Mouse (Mus musculus): ENCODE results near the gene Tgfb1i1. TPM values are rescaled to one million over a fixed set of nuclear protein-coding genes. Genes with fewer than 3 reads are reported as not detected.
A peak's percentile ranks its signal among the peaks of the same experiment; 100 is the strongest.

The Tgfb1i1 gene
- 10 to 100 TPM; 28.6 to 32.5 TPM for total RNA-seq (2021)
- long read RNA-seq, experiment 1, transcript Tgfb1i1-201 (10 exons, 3,026 nt): major isoform, 12 of 39 reads
- long read RNA-seq, experiment 1, transcript Tgfb1i1-207 (11 exons, 1,746 nt): minor isoform, 10 of 39 reads
- long read RNA-seq, experiment 1, transcript Tgfb1i1-204 (10 exons, 3,788 nt): minor isoform, 6 of 39 reads
- long read RNA-seq, experiment 1, partial matches to known transcripts: 5 of 39 reads
- long read RNA-seq, experiment 1, other reads (novel, unspliced or antisense): 3 of 39 reads
- long read RNA-seq, experiment 2, transcript Tgfb1i1-207 (11 exons, 1,746 nt): major isoform, 6 of 17 reads
- long read RNA-seq, experiment 2, partial matches to known transcripts: 2 of 17 reads
- long read RNA-seq, experiment 2, other reads (novel, unspliced or antisense): 4 of 17 reads

- peak; percentile 62 for DNase-seq
These were observed at the start of gene Tgfb1i1 for GRCm38 (mm10) chr7:128246496-128247391. Gene Tgfb1i1, plus strand, starts transcription at chr7:128246812.

DNA sequence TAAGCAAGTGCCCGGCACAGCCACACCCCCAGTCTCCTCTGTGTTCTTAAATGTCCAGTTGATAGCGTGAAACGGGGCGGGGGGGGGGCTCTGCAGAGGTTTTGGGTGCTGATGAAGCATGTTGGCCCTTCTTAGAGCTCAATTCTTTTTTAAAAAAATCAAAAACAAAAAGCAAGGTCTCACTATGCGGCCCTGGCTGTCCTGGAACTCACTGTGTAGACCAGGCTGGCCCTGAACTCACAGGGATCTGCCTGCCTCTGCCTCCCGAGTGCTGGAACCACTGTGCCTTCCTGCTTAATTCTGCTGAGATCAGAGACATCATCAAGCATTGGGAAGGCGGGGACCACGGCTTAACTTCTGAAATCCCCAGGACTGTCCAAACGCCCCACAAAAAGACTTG is 45.0 kb upstream of the Tgfb1i1 start:
- no peak for DNase-seq

DNA sequence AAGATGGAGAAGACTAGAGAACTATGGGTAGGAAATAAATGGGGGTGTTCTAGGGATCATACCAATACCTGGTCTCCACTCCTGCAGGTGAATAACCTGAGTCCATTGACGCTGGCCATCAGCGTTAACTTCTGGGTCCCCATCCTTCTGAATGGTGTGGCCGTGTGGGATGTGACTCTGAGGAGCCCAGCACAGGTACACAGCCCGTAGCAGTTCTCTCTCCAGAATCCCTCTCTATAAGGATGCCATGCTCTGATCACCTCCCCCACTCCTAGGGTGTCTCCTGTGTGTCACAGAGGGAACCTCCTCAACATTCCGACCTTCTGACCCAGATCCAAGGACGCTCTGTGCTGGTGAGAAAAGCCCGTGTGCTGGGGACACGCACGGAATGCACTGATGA is 43.5 kb upstream of the Tgfb1i1 start:
- no peak for DNase-seq

- no peak for DNase-seq
These were observed 42.4 kb upstream of the Tgfb1i1 start for GRCm38 (mm10) chr7:128204179-128204578.

GRCm38 (mm10) chr7:128205695-128206094 is 40.9 kb upstream of the Tgfb1i1 start:
- DNase-seq: no peak

GRCm38 (mm10) chr7:128206152-128206551 is 40.5 kb upstream of the Tgfb1i1 start, which contains the start of gene Cox6a2:
Gene Cox6a2, minus strand, starts transcription at chr7:128206387.
- DNase-seq: no peak

DNA sequence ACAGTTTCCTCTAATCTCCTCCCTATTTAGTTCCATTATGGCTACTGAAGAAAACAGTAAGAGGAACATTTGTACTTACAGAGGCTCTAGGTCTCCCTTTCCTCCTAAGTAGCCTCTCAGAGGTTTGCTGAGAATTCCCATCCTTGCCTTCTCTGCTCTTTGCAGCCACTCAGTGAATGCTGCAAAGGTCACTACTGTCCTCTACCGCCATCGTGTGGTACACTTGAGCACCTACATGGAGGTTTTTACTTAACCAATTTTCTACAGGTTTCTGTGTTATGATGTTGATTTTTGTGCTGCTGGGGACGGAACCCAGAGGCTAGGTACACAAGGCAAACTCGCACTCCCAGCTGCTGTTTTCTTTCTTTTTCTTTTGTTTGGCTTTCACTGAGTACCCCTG is 38.4 kb upstream of the Tgfb1i1 start:
- DNase-seq: peak; percentile 75

GRCm38 (mm10) chr7:128209826-128210225 is 36.8 kb upstream of the Tgfb1i1 start:
- no peak for DNase-seq

GRCm38 (mm10) chr7:128219952-128220351 is 26.7 kb upstream of the Tgfb1i1 start:
- no peak for DNase-seq

DNA sequence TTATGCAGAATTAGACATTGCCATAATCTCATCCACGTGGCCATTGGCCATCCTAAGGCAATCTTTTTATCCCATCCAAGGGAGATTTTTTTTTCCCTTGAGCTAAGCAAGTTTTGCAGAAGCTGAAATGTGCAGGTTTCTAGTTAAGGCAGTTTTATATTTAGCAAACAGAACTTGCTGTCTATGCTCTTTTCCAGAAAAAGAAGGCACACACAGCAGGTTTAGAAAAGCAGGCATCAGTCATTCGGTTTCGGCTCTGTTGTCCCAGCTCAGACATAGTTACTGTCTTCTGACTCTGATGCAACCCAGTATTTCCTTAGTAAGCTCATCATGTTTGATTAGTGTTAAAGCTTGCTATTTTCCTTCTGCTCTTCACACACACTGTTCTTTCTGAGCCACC is 25.7 kb upstream of the Tgfb1i1 start:
- DNase-seq: no peak

DNA sequence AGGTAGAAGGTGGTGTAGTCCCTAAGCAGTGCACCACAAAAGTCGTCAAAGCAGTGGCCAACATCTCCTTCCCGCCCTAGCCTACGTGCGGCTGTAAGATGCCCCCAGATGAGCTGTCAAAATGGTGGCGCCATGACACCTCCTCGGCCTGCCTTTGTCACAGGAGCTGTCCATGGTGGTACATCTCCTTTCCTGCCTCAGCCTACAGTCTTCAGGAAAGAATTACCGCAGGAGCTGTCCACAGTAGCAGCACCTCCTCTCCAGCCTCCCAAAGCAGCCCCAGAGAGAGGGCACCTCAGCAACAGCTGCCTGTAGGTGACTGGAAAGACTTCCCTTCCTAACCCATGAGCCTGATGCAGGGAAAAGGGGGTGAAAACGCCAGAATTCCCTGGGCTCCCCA is 14.9 kb upstream of the Tgfb1i1 start:
- no peak for DNase-seq

DNA sequence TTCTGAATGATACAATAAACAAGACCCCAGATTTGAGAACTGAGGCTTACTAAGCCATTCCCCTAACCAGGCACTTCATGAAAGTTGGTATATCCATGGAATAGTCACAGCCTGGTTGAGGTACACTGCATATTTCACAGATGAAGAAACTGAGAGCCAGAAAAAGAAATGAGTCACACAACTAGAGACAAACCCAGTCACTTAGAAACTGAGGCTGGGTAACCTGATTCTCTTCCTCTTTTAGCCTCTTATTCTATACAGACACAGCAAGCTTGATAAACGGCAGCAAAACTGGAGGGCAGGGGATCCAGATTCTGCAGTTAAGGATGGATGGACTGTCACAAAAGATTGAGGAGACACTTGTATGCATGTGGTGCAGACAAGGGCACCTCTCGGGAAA is 11.8 kb upstream of the Tgfb1i1 start:
- DNase-seq: no peak

GRCm38 (mm10) chr7:128235481-128235880 is 11.1 kb upstream of the Tgfb1i1 start:
- no peak for DNase-seq

- DNase-seq: no peak
These were observed 10.2 kb upstream of the Tgfb1i1 start for GRCm38 (mm10) chr7:128236426-128236825.

- DNase-seq: peak; percentile 91
These were observed 9.6 kb upstream of the Tgfb1i1 start, which contains the start of gene Armc5 for GRCm38 (mm10) chr7:128236856-128237592. Gene Armc5, plus strand, starts transcription at chr7:128237342.

- DNase-seq: no peak
These were observed 9.1 kb upstream of the Tgfb1i1 start for GRCm38 (mm10) chr7:128237593-128237926.

DNA sequence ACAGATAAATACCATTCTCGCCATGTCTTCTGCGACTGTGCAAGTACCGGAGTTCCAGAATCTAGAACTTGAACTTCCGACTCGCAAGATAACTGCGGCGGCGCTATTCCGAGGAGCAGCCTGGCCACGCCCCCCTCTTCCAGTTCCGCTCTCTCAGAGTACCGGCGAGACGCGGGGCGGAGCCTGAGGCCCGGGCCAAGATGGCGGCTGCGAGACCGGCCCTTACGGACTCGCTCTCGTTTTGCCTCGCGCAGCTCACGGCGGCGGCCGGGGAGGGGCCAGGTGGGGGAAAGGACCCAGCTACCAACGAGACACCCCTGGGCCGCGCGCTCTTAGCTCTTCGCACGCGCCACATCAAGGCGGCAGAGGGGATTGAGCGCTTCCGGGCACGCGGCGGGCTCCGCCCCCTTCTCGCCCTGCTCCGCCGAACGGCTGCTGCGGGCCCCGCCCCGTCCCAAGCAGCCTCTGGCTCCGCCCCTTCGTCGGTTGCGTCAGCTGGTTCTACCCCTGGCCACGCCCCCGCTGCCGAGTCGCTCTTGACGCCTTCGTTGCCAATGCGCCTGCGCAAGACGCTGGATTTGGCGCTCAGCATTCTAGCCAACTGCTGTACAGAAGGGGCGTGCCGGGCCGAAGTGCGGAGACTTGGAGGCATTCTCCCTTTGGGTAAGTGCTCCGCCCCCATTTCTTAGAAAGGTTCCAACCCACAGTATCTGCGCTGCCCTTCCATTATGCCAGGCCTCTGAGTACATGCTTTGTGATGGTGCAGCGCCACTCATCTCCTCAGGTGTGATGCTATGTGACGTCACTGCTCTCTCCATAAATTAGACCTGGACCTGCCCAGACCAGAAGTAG is 8.5 kb upstream of the Tgfb1i1 start, which contains the start of gene 9130023H24Rik:
Gene 9130023H24Rik, minus strand, starts transcription at position 105 of the 852 bp plus-strand sequence.
- peak; percentile 100 for DNase-seq

- no peak for DNase-seq
These were observed 7.6 kb upstream of the Tgfb1i1 start for GRCm38 (mm10) chr7:128238991-128239390.

DNA sequence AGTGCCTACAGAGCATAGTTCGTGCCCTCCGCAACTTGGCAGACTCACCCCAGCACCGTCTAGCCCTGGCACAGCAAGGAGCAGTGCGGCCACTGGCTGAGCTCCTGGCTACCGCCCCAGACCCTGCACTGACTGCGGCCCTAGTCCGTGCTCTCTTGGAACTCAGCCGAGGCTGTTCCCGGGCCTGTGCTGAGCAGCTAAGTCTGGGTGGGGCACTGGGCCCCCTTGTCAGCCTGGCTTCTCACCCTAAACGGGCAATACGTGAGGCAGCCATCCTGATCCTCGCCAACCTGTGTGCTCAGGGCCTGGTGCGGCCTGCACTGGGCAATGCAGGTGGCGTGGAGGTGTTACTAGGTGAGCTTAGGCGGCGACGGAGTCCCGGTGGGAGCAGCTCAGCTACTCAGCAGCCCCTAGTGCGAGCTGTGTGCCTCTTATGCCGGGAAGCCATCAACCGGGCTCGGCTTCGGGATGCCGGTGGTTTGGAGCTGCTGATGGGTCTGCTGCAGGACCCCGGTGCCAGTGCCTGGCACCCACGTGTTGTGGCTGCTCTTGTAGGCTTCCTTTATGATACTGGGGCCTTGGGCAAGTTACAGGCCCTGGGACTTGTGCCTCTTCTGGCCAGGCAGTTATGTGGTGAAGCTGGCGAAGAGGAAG is 6.4 kb upstream of the Tgfb1i1 start:
- DNase-seq: no peak

GRCm38 (mm10) chr7:128242331-128242730 is 4.3 kb upstream of the Tgfb1i1 start:
- DNase-seq: no peak

DNA sequence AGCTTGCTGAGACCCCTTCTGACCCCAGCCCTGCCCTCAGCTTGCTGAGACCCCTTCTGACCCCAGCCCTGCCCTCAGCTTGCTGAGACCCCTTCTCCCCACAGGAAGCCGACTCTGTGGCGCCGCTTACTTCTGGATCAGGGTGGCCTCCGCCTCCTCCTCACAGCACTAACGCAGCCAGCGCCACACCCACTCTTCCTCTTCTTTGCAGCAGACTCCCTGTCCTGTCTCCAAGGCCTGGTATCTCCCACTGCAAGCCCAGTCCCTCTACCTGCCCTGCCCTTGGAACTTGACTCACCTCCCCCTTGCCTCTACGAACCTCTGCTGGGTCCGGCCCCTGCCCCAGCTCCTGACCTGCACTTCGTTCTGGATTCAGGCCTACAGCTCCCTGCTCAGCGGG is 2.7 kb upstream of the Tgfb1i1 start:
- DNase-seq: no peak

All from adrenal gland, postnatal 10 days (tissue).